31 mouse cellular contexts compared by ENCODE assay signal in the genomic region with DNA sequence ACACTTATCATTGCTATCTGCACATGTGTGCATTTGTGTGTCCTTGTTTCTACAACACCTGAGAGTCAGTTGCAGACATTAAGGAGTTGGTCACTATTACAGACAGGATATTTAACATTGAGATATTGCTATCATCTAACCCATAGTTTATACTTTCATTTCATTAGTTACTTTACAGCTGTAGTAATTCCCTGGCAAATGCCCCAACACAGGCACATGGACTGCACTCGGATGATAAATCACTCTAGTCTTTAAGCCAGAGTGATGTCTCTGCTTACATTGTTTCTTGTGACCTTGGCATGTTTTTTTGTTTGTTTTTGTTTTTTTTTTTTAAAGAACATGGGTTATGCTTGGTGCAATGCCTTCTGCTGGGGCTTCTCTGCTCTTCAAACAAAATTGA. TPM values are rescaled to one million over a fixed set of nuclear protein-coding genes. Genes with fewer than 3 reads are reported as not detected.
"Had no signal": no experiment of that assay in that cellular context is flagged by ENCODE, and none has a peak within 500 bp of the region (broad histone marks: within the 10 kb centered on the region; RNA-seq: fewer than 3 reads in every experiment).

No protein-coding gene starts in this region.

- H3K4me3 ChIP-seq: gastrocnemius, adult 2 months; heart, adult 2 months; heart, embryonic 13.5 days; heart, embryonic 15.5 days; hindbrain, embryonic 10.5 days; hindbrain, embryonic 12.5 days; intestine, embryonic 15.5 days; layer of hippocampus, adult 2 months; left cerebral cortex, adult 2 months; limb, embryonic 10.5 days; limb, embryonic 12.5 days; liver, embryonic 13.5 days had no signal

- H3K27ac ChIP-seq: gastrocnemius, adult 2 months; heart, adult 2 months; heart, embryonic 13.5 days; heart, embryonic 15.5 days; hindbrain, embryonic 10.5 days; hindbrain, embryonic 12.5 days; hindbrain, embryonic 14.5 days; intestine, embryonic 15.5 days; layer of hippocampus, adult 2 months; left cerebral cortex, adult 2 months; limb, embryonic 10.5 days; limb, embryonic 12.5 days; liver, embryonic 13.5 days had no signal

- H3K4me2 ChIP-seq: heart, embryonic 11.5 days; heart, embryonic 13.5 days; heart, embryonic 15.5 days; hindbrain, embryonic 12.5 days; hindbrain, embryonic 14.5 days; intestine, embryonic 15.5 days; limb, embryonic 12.5 days; liver, embryonic 11.5 days; liver, embryonic 13.5 days had no signal

- DNase-seq: gastrocnemius, adult 2 months; gastrocnemius, postnatal 10 days; gastrocnemius, postnatal 25 days; heart, adult 2 months; heart, postnatal 14 days; heart, postnatal 4 days; kidney, adult 18-20 months; kidney, adult 8-10 months; kidney, postnatal 10 days; kidney, postnatal 25 days; kidney, postnatal 4 days; liver; liver, embryonic 13.5 days had no signal

- H3K36me3 ChIP-seq: heart, embryonic 13.5 days; heart, embryonic 15.5 days; hindbrain, embryonic 10.5 days; hindbrain, embryonic 12.5 days; intestine, embryonic 15.5 days; limb, embryonic 10.5 days; limb, embryonic 12.5 days; liver, embryonic 13.5 days had no signal

- H3K4me1 ChIP-seq: liver, embryonic 13.5 days had no signal

- H3K9me3 ChIP-seq: heart, embryonic 15.5 days; hindbrain, embryonic 12.5 days; intestine, embryonic 15.5 days; liver, embryonic 13.5 days had no signal

- H3K9ac ChIP-seq: heart, embryonic 13.5 days; heart, embryonic 15.5 days; hindbrain, embryonic 12.5 days; hindbrain, embryonic 14.5 days; intestine, embryonic 15.5 days; limb, embryonic 12.5 days; liver, embryonic 13.5 days had no signal

- H3K27me3 ChIP-seq: heart, embryonic 13.5 days; heart, embryonic 15.5 days; hindbrain, embryonic 12.5 days; intestine, embryonic 15.5 days; limb, embryonic 12.5 days; liver, embryonic 13.5 days had no signal

- ATAC-seq: hindbrain, embryonic 16.5 days; inflammation-experienced regulatory T-cells, adult 6 months; intestine, embryonic 15.5 days; intestine, postnatal 0 days had no signal

RNA-seq across cellular contexts. Expression of gene Capn8, which starts 20.9 kb away (rescaled TPM):
- polyA plus RNA-seq: heart, adult 2 months; heart, embryonic 11.5 days; heart, embryonic 13.5 days; heart, embryonic 15.5 days; heart, postnatal 0 days; hindbrain, embryonic 12.5 days; hindbrain, embryonic 14.5 days; inflammation-experienced regulatory T-cells, adult 6 months; kidney, embryonic 14.5 days; kidney, embryonic 16.5 days; limb, embryonic 10.5 days; limb, embryonic 12.5 days; liver, embryonic 11.5 days; liver, embryonic 13.5 days had no signal
